Mouse (Mus musculus): ENCODE measurements around the gene Xrcc6. TPM values are rescaled to one million over a fixed set of nuclear protein-coding genes. Genes with fewer than 3 reads are reported as not detected.
"Not testable (repeated sequence)": the region's sequence is repeated elsewhere in the genome, so short reads cannot be mapped to it uniquely, and the experiment has no call there.

Gene Xrcc6
- polyA plus RNA-seq, 1 experiment from 2014 or later: 64.4 TPM

- H3K9me3 ChIP-seq: peaks cover 3% of the 10 kb centered on the region; the same call in 1 of the 2 replicates
- no peaks in the 10 kb centered on the region for H3K36me3 ChIP-seq (replicated peaks)
- no peak for ATAC-seq (ENCODE audit: low FRiP score)
- WGBS: 80% methylated on average over 2 of the region's 2 CpGs
- H3K27me3 ChIP-seq: no peaks in the 10 kb centered on the region
- H3K27ac ChIP-seq: no peak overlapping the region
- no peaks in the 10 kb centered on the region for H3K4me1 ChIP-seq
- H3K4me3 ChIP-seq (replicated peaks): no peak overlapping the region
- no peak overlapping the region for H3K9ac ChIP-seq
- H3K4me2 ChIP-seq: no peak overlapping the region
Measured at GRCm38 (mm10) chr15:81968447-81968846, 19.2 kb upstream of the Xrcc6 start.

- H3K4me1 ChIP-seq: no peaks in the 10 kb centered on the region
- no peak overlapping the region for H3K4me3 ChIP-seq (replicated peaks)
- H3K27me3 ChIP-seq: no peaks in the 10 kb centered on the region
- no peak overlapping the region for H3K27ac ChIP-seq
- H3K36me3 ChIP-seq (replicated peaks): no peaks in the 10 kb centered on the region
- no peak for ATAC-seq (ENCODE audit: low FRiP score)
- 64% methylated on average over 7 of the region's 7 CpGs for WGBS
- H3K4me2 ChIP-seq: no peak overlapping the region
- peaks cover 3% of the 10 kb centered on the region; the same call in 1 of the 2 replicates for H3K9me3 ChIP-seq
- no peak overlapping the region for H3K9ac ChIP-seq
Measured at GRCm38 (mm10) chr15:81969173-81969572, 18.5 kb upstream of the Xrcc6 start.

GRCm38 (mm10) chr15:81969635-81970034 lies 18.0 kb upstream of the Xrcc6 start:
- not testable (repeated sequence) for H3K27ac ChIP-seq; H3K9me3 ChIP-seq; H3K4me2 ChIP-seq; ATAC-seq (ENCODE audit: low FRiP score); H3K36me3 ChIP-seq (replicated peaks); H3K27me3 ChIP-seq; H3K4me1 ChIP-seq; H3K4me3 ChIP-seq (replicated peaks); H3K9ac ChIP-seq
- WGBS: 44% methylated on average over 6 of the region's 6 CpGs

GRCm38 (mm10) chr15:81970498-81970897 lies 17.1 kb upstream of the Xrcc6 start:
- not testable (repeated sequence) for H3K27ac ChIP-seq

GRCm38 (mm10) chr15:81975156-81975555 lies 12.5 kb upstream of the Xrcc6 start:
- not testable (repeated sequence) for H3K36me3 ChIP-seq (replicated peaks); H3K4me2 ChIP-seq; H3K9me3 ChIP-seq; H3K4me1 ChIP-seq; ATAC-seq (ENCODE audit: low FRiP score); H3K4me3 ChIP-seq (replicated peaks); H3K27ac ChIP-seq; H3K27me3 ChIP-seq; H3K9ac ChIP-seq
- 92% methylated on average over 8 of the region's 8 CpGs for WGBS

More at GRCm38 (mm10) chr15:81970498-81970897, 17.1 kb upstream of the Xrcc6 start:
- H3K36me3 ChIP-seq (replicated peaks); H3K4me3 ChIP-seq (replicated peaks); H3K9me3 ChIP-seq; H3K27me3 ChIP-seq; ATAC-seq (ENCODE audit: low FRiP score); H3K9ac ChIP-seq; H3K4me1 ChIP-seq; H3K4me2 ChIP-seq: not testable (repeated sequence)
- WGBS: 76% methylated on average over 4 of the region's 4 CpGs

GRCm38 (mm10) chr15:81980321-81980720 lies 7.3 kb upstream of the Xrcc6 start, which contains the start of gene 1700029P11Rik:
TSS of gene 1700029P11Rik (plus strand) at chr15:81980540.
- H3K4me3 ChIP-seq (replicated peaks): no peak within 1 kb of the TSS
- H3K4me2 ChIP-seq: no peak within 1 kb of the TSS
- H3K36me3 ChIP-seq (replicated peaks): no peaks in the 10 kb centered on the region
- no peaks in the 10 kb centered on the region for H3K9me3 ChIP-seq
- no peak within 1 kb of the TSS for H3K9ac ChIP-seq
- no peak for ATAC-seq (ENCODE audit: low FRiP score)
- 95% methylated on average over 23 of the region's 23 CpGs for whole genome bisulfite sequencing
- H3K27ac ChIP-seq: no peak within 1 kb of the TSS
- H3K27me3 ChIP-seq: no peaks in the 10 kb centered on the region
- H3K4me1 ChIP-seq: peaks cover 6% of the 10 kb centered on the region

- 51% methylated on average over 1 of the region's 1 CpGs for WGBS
- no peak overlapping the region for H3K4me2 ChIP-seq
- H3K27ac ChIP-seq: no peak overlapping the region
- peaks cover 13% of the 10 kb centered on the region for H3K4me1 ChIP-seq
- H3K4me3 ChIP-seq (replicated peaks): no peak overlapping the region
- H3K9ac ChIP-seq: no peak overlapping the region
- H3K36me3 ChIP-seq (replicated peaks): no peaks in the 10 kb centered on the region
- no peaks in the 10 kb centered on the region for H3K27me3 ChIP-seq
- H3K9me3 ChIP-seq: no peaks in the 10 kb centered on the region
- ATAC-seq (ENCODE audit: low FRiP score): no peak
Measured at GRCm38 (mm10) chr15:81982173-81982572, 5.5 kb upstream of the Xrcc6 start.

- Histone ChIP-seq H3K27me3 (no peaks in the 10 kb centered on the region), H3K4me1 (peaks cover 18% of the 10 kb centered on the region), H3K4me3 (replicated peaks) (no peak overlapping the region), H3K9me3 (no peaks in the 10 kb centered on the region), H3K9ac (no peak overlapping the region), H3K36me3 (replicated peaks) (no peaks in the 10 kb centered on the region), H3K27ac (peak overlapping the region; percentile 77), H3K4me2 (no peak overlapping the region; the same call in 1 of the 2 replicates)
- no peak for ATAC-seq (ENCODE audit: low FRiP score)
- 45% methylated on average over 2 of the region's 2 CpGs for WGBS
Measured at GRCm38 (mm10) chr15:81985267-81986161, 2.1 kb upstream of the Xrcc6 start.

- peaks cover 14% of the 10 kb centered on the region for H3K36me3 ChIP-seq (replicated peaks)
- H3K27ac ChIP-seq: 0 out of 2 replicates have a peak overlapping the region, but pooled peaks have one; percentile 8
- H3K9me3 ChIP-seq: no peaks in the 10 kb centered on the region
- H3K4me2 ChIP-seq: no peak overlapping the region
- no peaks in the 10 kb centered on the region for H3K27me3 ChIP-seq
- no peak overlapping the region for H3K4me3 ChIP-seq (replicated peaks)
- peak; percentile 70; the same call in 1 of the 2 replicates for ATAC-seq (ENCODE audit: low FRiP score)
- H3K4me1 ChIP-seq: peaks cover 18% of the 10 kb centered on the region
- H3K9ac ChIP-seq: no peak overlapping the region
- WGBS: 43% methylated on average over 11 of the region's 11 CpGs
Measured at GRCm38 (mm10) chr15:81989371-81990062, 1.9 kb downstream of the Xrcc6 start.

GRCm38 (mm10) chr15:81990549-81990948 lies 2.9 kb downstream of the Xrcc6 start:
- Histone ChIP-seq H3K36me3 (replicated peaks) (peaks cover 24% of the 10 kb centered on the region), H3K27ac (no peak overlapping the region), H3K9ac (peak overlapping the region; percentile 2; the same call in 1 of the 2 replicates), H3K9me3 (no peaks in the 10 kb centered on the region), H3K4me3 (replicated peaks) (no peak overlapping the region), H3K27me3 (no peaks in the 10 kb centered on the region), H3K4me1 (peaks cover 10% of the 10 kb centered on the region), H3K4me2 (no peak overlapping the region)
- ATAC-seq (ENCODE audit: low FRiP score): no peak
- 63% methylated on average over 7 of the region's 7 CpGs for WGBS

GRCm38 (mm10) chr15:81993992-81994391 lies 6.4 kb downstream of the Xrcc6 start:
- H3K27ac ChIP-seq: no peak overlapping the region
- no peak for ATAC-seq (ENCODE audit: low FRiP score)
- no peak overlapping the region for H3K9ac ChIP-seq
- H3K36me3 ChIP-seq (replicated peaks): peaks cover 56% of the 10 kb centered on the region
- 93% methylated on average over 6 of the region's 6 CpGs for WGBS
- H3K4me1 ChIP-seq: peaks cover 5% of the 10 kb centered on the region
- H3K4me3 ChIP-seq (replicated peaks): no peak overlapping the region
- H3K9me3 ChIP-seq: no peaks in the 10 kb centered on the region
- H3K4me2 ChIP-seq: no peak overlapping the region
- H3K27me3 ChIP-seq: no peaks in the 10 kb centered on the region

- WGBS: 90% methylated on average over 8 of the region's 8 CpGs
- Histone ChIP-seq H3K4me1 (no peaks in the 10 kb centered on the region), H3K4me3 (replicated peaks) (no peak overlapping the region), H3K36me3 (replicated peaks) (peaks cover 31% of the 10 kb centered on the region), H3K4me2 (no peak overlapping the region), H3K9ac (no peak overlapping the region), H3K27me3 (no peaks in the 10 kb centered on the region), H3K9me3 (no peaks in the 10 kb centered on the region), H3K27ac (no peak overlapping the region)
- no peak for ATAC-seq (ENCODE audit: low FRiP score)
Measured at GRCm38 (mm10) chr15:82004257-82004656, 16.6 kb downstream of the Xrcc6 start.

Data from forebrain, embryonic 12.5 days (tissue).